Mouse (Mus musculus): Measurements from ENCODE around the gene Lgals3bp.

DNA sequence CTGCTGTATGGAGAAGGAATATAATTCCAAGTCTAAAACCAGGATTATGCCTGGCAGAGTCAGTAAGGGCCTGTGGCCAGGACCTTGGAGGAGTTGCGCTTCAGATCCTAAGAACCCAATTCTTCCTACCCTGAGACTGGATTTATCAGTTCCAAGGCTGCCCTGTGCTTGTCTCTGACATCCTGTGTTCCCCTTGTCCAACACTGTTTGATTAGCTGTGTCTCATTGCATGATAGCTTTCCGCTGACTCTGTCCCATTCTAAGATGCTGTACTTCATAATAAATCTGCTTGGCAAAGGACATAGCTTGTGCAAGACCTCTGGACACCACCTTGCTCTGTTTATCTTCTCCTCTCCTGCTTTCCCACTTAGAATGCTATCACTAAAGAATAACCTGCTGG lies 54.5 kb downstream of the Lgals3bp start:
- no peak for TF ChIP-seq POLR2A (IDR thresholded peaks at IDR 0.05; ENCODE audit: insufficient read depth, low read depth, low read length)
- no peak for TF ChIP-seq CTCF (IDR thresholded peaks at IDR 0.05)

Measured in heart, adult 2 months (tissue).